Mouse (Mus musculus): ENCODE measurements at regions not wholly inside any gene's neighbourhood (a gene's known extent, or its start where the extent isn't known, plus 50 kb on each side); places are given as distances from the start of the nearest gene placed in this dataset.

- no peak for ATAC-seq (ENCODE audit: low read depth)
- 78% methylated on average over 2 of the region's 2 CpGs for WGBS
- H3K9ac ChIP-seq (ENCODE audit: low read length): no peak overlapping the region
- no peak overlapping the region for H3K4me3 ChIP-seq (ENCODE audit: low read length)
- no peaks in the 10 kb centered on the region for H3K4me1 ChIP-seq (replicated peaks; ENCODE audit: control insufficient read depth, insufficient read depth, low read length)
- H3K27me3 ChIP-seq (ENCODE audit: control insufficient read depth, insufficient read depth, low read depth, low read length): no peaks in the 10 kb centered on the region
- no peaks in the 10 kb centered on the region for H3K9me3 ChIP-seq (ENCODE audit: control insufficient read depth, low read length)
- H3K4me2 ChIP-seq (ENCODE audit: low read depth, low read length): no peak overlapping the region
- no peaks in the 10 kb centered on the region for H3K36me3 ChIP-seq (ENCODE audit: control insufficient read depth, insufficient read depth, low read length)
- no peak overlapping the region for H3K27ac ChIP-seq (ENCODE audit: low read length)
Measured at GRCm38 (mm10) chr1:65439129-65439528, 157.3 kb downstream of the Pth2r start.

- Histone ChIP-seq H3K9ac (ENCODE audit: low read length) (no peak overlapping the region), H3K9me3 (ENCODE audit: control insufficient read depth, low read length) (no peaks in the 10 kb centered on the region), H3K36me3 (ENCODE audit: control insufficient read depth, insufficient read depth, low read length) (no peaks in the 10 kb centered on the region), H3K27ac (ENCODE audit: low read length) (no peak overlapping the region), H3K4me3 (ENCODE audit: low read length) (no peak overlapping the region), H3K4me2 (ENCODE audit: low read depth, low read length) (no peak overlapping the region), H3K27me3 (ENCODE audit: control insufficient read depth, insufficient read depth, low read depth, low read length) (no peaks in the 10 kb centered on the region), H3K4me1 (replicated peaks; ENCODE audit: control insufficient read depth, insufficient read depth, low read length) (no peaks in the 10 kb centered on the region)
- ATAC-seq (ENCODE audit: low read depth): peak; percentile 15; the same call in 1 of the 2 replicates
- WGBS: 57% methylated on average over 3 of the region's 3 CpGs
Measured at GRCm38 (mm10) chr1:65440156-65440555, 158.3 kb downstream of the Pth2r start.

All from lung, embryonic 16.5 days (tissue).